Mouse (Mus musculus): ENCODE measurements around the gene Lrrc46.

DNA sequence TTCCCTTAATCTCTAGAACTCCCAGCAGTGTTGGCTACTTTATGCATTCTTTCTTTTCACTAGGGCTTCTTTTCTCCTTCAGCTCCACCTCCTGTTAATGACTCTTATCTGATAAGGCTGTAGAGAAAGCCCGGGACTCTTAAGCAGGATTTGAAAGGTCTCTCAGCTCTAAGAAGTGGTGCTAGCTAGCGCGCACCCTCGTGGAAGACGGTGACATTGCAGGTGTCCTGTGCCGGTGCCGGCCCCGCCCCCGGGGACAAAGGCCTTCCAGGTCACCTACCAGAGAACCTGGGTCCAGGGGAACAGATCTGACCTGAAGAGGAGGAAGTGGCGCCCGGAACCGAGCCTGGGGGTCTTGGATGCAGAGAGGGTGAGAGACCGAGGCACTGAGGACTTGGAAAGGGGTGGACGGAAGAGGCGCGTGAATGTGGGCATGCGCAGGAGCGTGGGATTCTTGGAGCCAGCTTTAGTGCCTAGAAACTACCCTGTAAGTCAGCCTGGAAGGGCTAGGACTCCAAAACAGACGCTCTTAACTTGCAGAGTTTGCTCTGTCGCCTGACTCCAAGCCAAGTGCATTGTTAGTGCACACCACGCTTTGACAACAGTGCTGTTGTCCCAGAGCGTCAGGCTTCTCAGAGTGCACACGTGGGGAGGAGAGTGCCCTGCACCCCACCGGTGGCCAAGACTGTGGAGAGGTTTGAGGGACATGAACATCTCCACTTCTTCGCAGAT is 11.4 kb downstream of the Lrrc46 start, which contains the start of gene Scrn2:
- peak; percentile 83 for TF ChIP-seq CTCF (IDR thresholded peaks at IDR 0.05; ENCODE audit: insufficient read depth, low read length)
- TF ChIP-seq POLR2A (IDR thresholded peaks at IDR 0.05; ENCODE audit: borderline replicate concordance, extremely low read depth, low read depth, low read length), result no peak
